Mouse (Mus musculus): ENCODE results near the gene Timm17a. TPM values are rescaled to one million over a fixed set of nuclear protein-coding genes. Genes with fewer than 3 reads are reported as not detected.

The Timm17a gene
- polyA plus RNA-seq (2014; fragmentation: Nextera tagmentation; extraction: Ambion mirVana), result 213 and 232 TPM in 2 replicates

GRCm38 (mm10) chr1:135313284-135314031 is at the start of gene Timm17a:
Timm17a (minus strand) TSS chr1:135313778.
- Histone ChIP-seq H3K4me3 (ENCODE audit: low read length) (peak within 1 kb of the TSS; percentile 85), H3K36me3 (ENCODE audit: control insufficient read depth, insufficient read depth, low read length) (peaks cover 13% of the 10 kb centered on the region), H3K4me1 (ENCODE audit: control insufficient read depth, insufficient read depth, low read length) (peaks cover 8% of the 10 kb centered on the region; the same call in 1 of the 2 replicates), H3K9me3 (ENCODE audit: control insufficient read depth, low read length) (no peaks in the 10 kb centered on the region), H3K27me3 (ENCODE audit: control insufficient read depth, insufficient read depth, low read length) (no peaks in the 10 kb centered on the region), H3K27ac (ENCODE audit: low read depth, low read length) (peak within 1 kb of the TSS; percentile 71), H3K9ac (ENCODE audit: low read depth, low read length) (peak within 1 kb of the TSS; percentile 93), H3K4me2 (replicated peaks; ENCODE audit: low read depth, low read length) (peak within 1 kb of the TSS; percentile 55)
- under 1% methylated on average over 51 of the region's 51 CpGs for WGBS
- peak; percentile 100 for ATAC-seq (ENCODE audit: low FRiP score, low TSS enrichment)

- Histone ChIP-seq H3K4me3 (ENCODE audit: low read length) (no peak overlapping the region), H3K27me3 (ENCODE audit: control insufficient read depth, insufficient read depth, low read length) (no peaks in the 10 kb centered on the region), H3K9me3 (ENCODE audit: control insufficient read depth, low read length) (no peaks in the 10 kb centered on the region), H3K4me2 (replicated peaks; ENCODE audit: low read depth, low read length) (no peak overlapping the region), H3K9ac (ENCODE audit: low read depth, low read length) (no peak overlapping the region), H3K27ac (ENCODE audit: low read depth, low read length) (no peak overlapping the region), H3K4me1 (ENCODE audit: control insufficient read depth, insufficient read depth, low read length) (no peaks in the 10 kb centered on the region), H3K36me3 (ENCODE audit: control insufficient read depth, insufficient read depth, low read length) (no peaks in the 10 kb centered on the region)
- ATAC-seq (ENCODE audit: low FRiP score, low TSS enrichment), result no peak
These were observed 48.5 kb upstream of the Timm17a start for GRCm38 (mm10) chr1:135362115-135362514.

GRCm38 (mm10) chr1:135361491-135361890 is 47.9 kb upstream of the Timm17a start:
- no peak overlapping the region for H3K9ac ChIP-seq (ENCODE audit: low read depth, low read length)
- H3K4me1 ChIP-seq (ENCODE audit: control insufficient read depth, insufficient read depth, low read length), result no peaks in the 10 kb centered on the region
- 83% methylated on average over 4 of the region's 4 CpGs for WGBS
- H3K4me2 ChIP-seq (replicated peaks; ENCODE audit: low read depth, low read length), result no peak overlapping the region
- H3K27me3 ChIP-seq (ENCODE audit: control insufficient read depth, insufficient read depth, low read length), result no peaks in the 10 kb centered on the region
- no peaks in the 10 kb centered on the region for H3K9me3 ChIP-seq (ENCODE audit: control insufficient read depth, low read length)
- no peaks in the 10 kb centered on the region for H3K36me3 ChIP-seq (ENCODE audit: control insufficient read depth, insufficient read depth, low read length)
- H3K4me3 ChIP-seq (ENCODE audit: low read length), result no peak overlapping the region
- ATAC-seq (ENCODE audit: low FRiP score, low TSS enrichment), result no peak
- no peak overlapping the region for H3K27ac ChIP-seq (ENCODE audit: low read depth, low read length)

GRCm38 (mm10) chr1:135359071-135359470 is 45.5 kb upstream of the Timm17a start:
- ATAC-seq (ENCODE audit: low FRiP score, low TSS enrichment), result 0 out of 2 replicates have a peak, but pooled peaks have one; percentile 62
- Histone ChIP-seq H3K27me3 (ENCODE audit: control insufficient read depth, insufficient read depth, low read length) (no peaks in the 10 kb centered on the region), H3K9me3 (ENCODE audit: control insufficient read depth, low read length) (no peaks in the 10 kb centered on the region), H3K9ac (ENCODE audit: low read depth, low read length) (peak overlapping the region; percentile 4; the same call in 1 of the 2 replicates), H3K36me3 (ENCODE audit: control insufficient read depth, insufficient read depth, low read length) (no peaks in the 10 kb centered on the region), H3K4me1 (ENCODE audit: control insufficient read depth, insufficient read depth, low read length) (no peaks in the 10 kb centered on the region), H3K4me2 (replicated peaks; ENCODE audit: low read depth, low read length) (no peak overlapping the region), H3K27ac (ENCODE audit: low read depth, low read length) (0 out of 2 replicates have a peak overlapping the region, but pooled peaks have one; percentile 14), H3K4me3 (ENCODE audit: low read length) (no peak overlapping the region)
- 13% methylated on average over 2 of the region's 2 CpGs for WGBS

- Histone ChIP-seq H3K4me3 (ENCODE audit: low read length) (no peak overlapping the region), H3K36me3 (ENCODE audit: control insufficient read depth, insufficient read depth, low read length) (no peaks in the 10 kb centered on the region), H3K4me2 (replicated peaks; ENCODE audit: low read depth, low read length) (no peak overlapping the region), H3K9me3 (ENCODE audit: control insufficient read depth, low read length) (no peaks in the 10 kb centered on the region), H3K4me1 (ENCODE audit: control insufficient read depth, insufficient read depth, low read length) (no peaks in the 10 kb centered on the region), H3K9ac (ENCODE audit: low read depth, low read length) (no peak overlapping the region), H3K27ac (ENCODE audit: low read depth, low read length) (no peak overlapping the region), H3K27me3 (ENCODE audit: control insufficient read depth, insufficient read depth, low read length) (no peaks in the 10 kb centered on the region)
- ATAC-seq (ENCODE audit: low FRiP score, low TSS enrichment), result no peak
- WGBS, result 60% methylated on average over 3 of the region's 3 CpGs
These were observed 38.4 kb upstream of the Timm17a start for GRCm38 (mm10) chr1:135351953-135352352.

- 60% methylated on average over 4 of the region's 4 CpGs for WGBS
- no peak for ATAC-seq (ENCODE audit: low FRiP score, low TSS enrichment)
These were observed 34.1 kb upstream of the Timm17a start for GRCm38 (mm10) chr1:135347498-135348169.

GRCm38 (mm10) chr1:135346891-135347290 is 33.3 kb upstream of the Timm17a start:
- H3K4me3 ChIP-seq (ENCODE audit: low read length), result no peak overlapping the region
- no peak for ATAC-seq (ENCODE audit: low FRiP score, low TSS enrichment)
- no peaks in the 10 kb centered on the region for H3K36me3 ChIP-seq (ENCODE audit: control insufficient read depth, insufficient read depth, low read length)
- H3K4me2 ChIP-seq (replicated peaks; ENCODE audit: low read depth, low read length), result no peak overlapping the region
- no peak overlapping the region for H3K27ac ChIP-seq (ENCODE audit: low read depth, low read length)
- 0 out of 2 replicates have a peak, but pooled peaks cover 4% of the 10 kb centered on the region for H3K4me1 ChIP-seq (ENCODE audit: control insufficient read depth, insufficient read depth, low read length)
- no peaks in the 10 kb centered on the region for H3K9me3 ChIP-seq (ENCODE audit: control insufficient read depth, low read length)
- H3K27me3 ChIP-seq (ENCODE audit: control insufficient read depth, insufficient read depth, low read length), result no peaks in the 10 kb centered on the region
- no peak overlapping the region for H3K9ac ChIP-seq (ENCODE audit: low read depth, low read length)
- WGBS, result 63% methylated on average over 3 of the region's 3 CpGs

More at GRCm38 (mm10) chr1:135347498-135348169, 34.1 kb upstream of the Timm17a start:
- Histone ChIP-seq H3K4me3 (ENCODE audit: low read length) (no peak overlapping the region), H3K27ac (ENCODE audit: low read depth, low read length) (no peak overlapping the region), H3K4me2 (replicated peaks; ENCODE audit: low read depth, low read length) (no peak overlapping the region), H3K36me3 (ENCODE audit: control insufficient read depth, insufficient read depth, low read length) (no peaks in the 10 kb centered on the region), H3K9me3 (ENCODE audit: control insufficient read depth, low read length) (no peaks in the 10 kb centered on the region), H3K4me1 (ENCODE audit: control insufficient read depth, insufficient read depth, low read length) (no peaks in the 10 kb centered on the region), H3K9ac (ENCODE audit: low read depth, low read length) (no peak overlapping the region), H3K27me3 (ENCODE audit: control insufficient read depth, insufficient read depth, low read length) (no peaks in the 10 kb centered on the region)

GRCm38 (mm10) chr1:135344026-135344425 is 30.4 kb upstream of the Timm17a start:
- no peak for ATAC-seq (ENCODE audit: low FRiP score, low TSS enrichment)

GRCm38 (mm10) chr1:135341947-135342346 is 28.4 kb upstream of the Timm17a start:
- 32% methylated on average over 8 of the region's 8 CpGs for WGBS
- no peak overlapping the region for H3K27ac ChIP-seq (ENCODE audit: low read depth, low read length)
- no peaks in the 10 kb centered on the region for H3K27me3 ChIP-seq (ENCODE audit: control insufficient read depth, insufficient read depth, low read length)
- H3K4me3 ChIP-seq (ENCODE audit: low read length), result no peak overlapping the region
- no peak overlapping the region for H3K9ac ChIP-seq (ENCODE audit: low read depth, low read length)
- 0 out of 2 replicates have a peak, but pooled peaks cover 4% of the 10 kb centered on the region for H3K4me1 ChIP-seq (ENCODE audit: control insufficient read depth, insufficient read depth, low read length)
- H3K36me3 ChIP-seq (ENCODE audit: control insufficient read depth, insufficient read depth, low read length), result no peaks in the 10 kb centered on the region
- H3K4me2 ChIP-seq (replicated peaks; ENCODE audit: low read depth, low read length), result no peak overlapping the region
- H3K9me3 ChIP-seq (ENCODE audit: control insufficient read depth, low read length), result no peaks in the 10 kb centered on the region
- ATAC-seq (ENCODE audit: low FRiP score, low TSS enrichment), result no peak

More at GRCm38 (mm10) chr1:135344026-135344425, 30.4 kb upstream of the Timm17a start:
- H3K27me3 ChIP-seq (ENCODE audit: control insufficient read depth, insufficient read depth, low read length), result no peaks in the 10 kb centered on the region
- H3K4me3 ChIP-seq (ENCODE audit: low read length), result no peak overlapping the region
- 0 out of 2 replicates have a peak, but pooled peaks cover 4% of the 10 kb centered on the region for H3K4me1 ChIP-seq (ENCODE audit: control insufficient read depth, insufficient read depth, low read length)
- no peaks in the 10 kb centered on the region for H3K36me3 ChIP-seq (ENCODE audit: control insufficient read depth, insufficient read depth, low read length)
- H3K4me2 ChIP-seq (replicated peaks; ENCODE audit: low read depth, low read length), result no peak overlapping the region
- no peaks in the 10 kb centered on the region for H3K9me3 ChIP-seq (ENCODE audit: control insufficient read depth, low read length)
- H3K27ac ChIP-seq (ENCODE audit: low read depth, low read length), result no peak overlapping the region
- H3K9ac ChIP-seq (ENCODE audit: low read depth, low read length), result no peak overlapping the region
- WGBS, result 55% methylated on average over 4 of the region's 4 CpGs
